Mouse (Mus musculus) kidney, adult 2 months (tissue): ENCODE data around the gene Bloc1s4. TPM values are rescaled to one million over a fixed set of nuclear protein-coding genes. Genes with fewer than 3 reads are reported as not detected.

ENCODE experiments used
- DNase-seq: peaks from one replicate; pipeline ENCODE4 v3.0.0; 2021
- H3K27ac ChIP-seq: fragments of 200-500 bp; 2 replicates; pipeline ENCODE4 v1.5.1; 2012; ENCODE audit warnings: low read depth, low read length, control low read depth, inconsistent platforms; ENCODE audit not compliant: insufficient read depth
- H3K27me3 ChIP-seq: fragments of 200-500 bp; replicated peaks from 2 replicates; pipeline ENCODE4 v1.6.1; 2012; ENCODE audit warnings: mild to moderate bottlenecking, moderate library complexity, low read length, inconsistent platforms; ENCODE audit not compliant: control insufficient read depth, insufficient read depth
- H3K36me3 ChIP-seq: fragments of 200-500 bp; 2 replicates; pipeline ENCODE4 v1.6.1; 2012; ENCODE audit warnings: mild to moderate bottlenecking, moderate library complexity, low read length, inconsistent platforms; ENCODE audit not compliant: control insufficient read depth, insufficient read depth
- H3K4me1 ChIP-seq: fragments of 200-500 bp; 2 replicates; pipeline ENCODE4 v1.6.1; 2011; ENCODE audit warnings: low read length; ENCODE audit not compliant: control insufficient read depth, insufficient read depth
- H3K4me3 ChIP-seq: fragments of 200-500 bp; 2 replicates; pipeline ENCODE4 v1.5.1; 2011; ENCODE audit warnings: mild to moderate bottlenecking, low read depth, low read length, control low read depth; ENCODE audit not compliant: insufficient read depth
- CTCF ChIP-seq: fragments of 200-500 bp; conservative IDR thresholded peaks from 2 replicates; pipeline ENCODE4 v1.5.1; 2011; ENCODE audit warnings: low read depth, mild to moderate bottlenecking, control low read depth, low read length, moderate library complexity, mixed read lengths; ENCODE audit not compliant: insufficient read depth, insufficient read length
- POLR2A ChIP-seq: fragments of 200-500 bp; IDR thresholded peaks from one replicate; pipeline ENCODE4 v1.6.1; 2011; ENCODE audit warnings: low read depth, low read length, control low read depth
- WGBS: fragments of 180-500 bp; shearing (Covaris S2); methylation state at CpG from one replicate; pipeline ENCODE4 v1.1.7; 2018; 5-methylcytosine and 5-hydroxymethylcytosine counted together
- polyA plus RNA-seq: library from polyadenylated mRNA; depleted of rRNA; stranded (reverse); fragments of >200 nt; gene quantifications from 2 replicates; pipeline ENCODE4 v1.2.3, GENCODE M21; 2012

Bloc1s4 gene
- polyA plus RNA-seq, 1 experiment: 15.8 TPM

DNA sequence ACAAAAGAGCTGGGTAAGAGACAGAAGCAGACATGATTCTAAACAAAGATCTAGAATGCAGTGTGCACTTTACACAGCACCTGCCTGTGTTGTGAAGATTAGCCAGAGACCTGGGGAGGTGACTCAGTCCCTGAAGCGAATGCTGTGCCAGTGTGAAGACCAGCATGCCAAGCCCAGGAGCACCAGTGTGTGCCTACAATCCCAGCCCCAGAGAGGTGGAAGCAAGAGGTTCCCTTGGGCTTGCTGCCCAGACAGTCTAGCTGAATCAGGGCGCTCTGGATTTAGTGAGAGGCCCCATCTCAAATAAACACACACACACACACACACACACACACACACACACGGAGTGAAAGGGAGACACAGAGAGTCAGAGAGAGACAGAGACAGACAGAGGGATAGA is 30.6 kb downstream of the Bloc1s4 start:
- TF ChIP-seq CTCF: no peak
- no peak for TF ChIP-seq POLR2A
- H3K36me3 ChIP-seq: no peaks in the 10 kb centered on the region
- H3K27me3 ChIP-seq: no peaks in the 10 kb centered on the region
- 80% methylated on average over 3 of the region's 3 CpGs for WGBS
- H3K27ac ChIP-seq: no peak overlapping the region
- DNase-seq: no peak
- no peak overlapping the region for H3K4me3 ChIP-seq
- peaks cover 8% of the 10 kb centered on the region; the same call in 1 of the 2 replicates for H3K4me1 ChIP-seq

DNA sequence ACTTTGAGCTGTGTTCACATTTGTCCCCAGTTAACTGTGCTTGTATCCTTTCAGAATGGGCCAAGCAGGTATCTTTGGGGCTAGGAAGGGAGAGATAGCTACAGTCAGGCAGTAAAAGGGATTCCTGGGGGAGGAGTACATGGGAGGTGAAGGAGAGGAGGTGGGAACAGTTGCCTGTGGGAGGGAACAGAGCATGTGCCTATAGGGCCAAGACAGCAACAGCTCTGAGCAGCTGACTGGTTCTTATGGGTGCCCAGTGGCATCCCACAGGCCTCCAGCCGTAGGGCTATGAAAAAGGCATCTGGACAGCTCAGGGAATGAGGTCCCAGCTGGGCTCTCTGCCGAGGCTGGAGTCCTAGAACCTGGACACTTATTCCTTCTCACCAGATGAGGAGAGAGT is 31.6 kb downstream of the Bloc1s4 start:
- Histone ChIP-seq H3K36me3 (no peaks in the 10 kb centered on the region), H3K27ac (no peak overlapping the region), H3K4me3 (no peak overlapping the region), H3K4me1 (peaks cover 18% of the 10 kb centered on the region; the same call in 1 of the 2 replicates), H3K27me3 (no peaks in the 10 kb centered on the region)
- DNase-seq: no peak
- TF ChIP-seq CTCF (no peak), POLR2A (no peak)
- 67% methylated on average over 2 of the region's 2 CpGs for WGBS

DNA sequence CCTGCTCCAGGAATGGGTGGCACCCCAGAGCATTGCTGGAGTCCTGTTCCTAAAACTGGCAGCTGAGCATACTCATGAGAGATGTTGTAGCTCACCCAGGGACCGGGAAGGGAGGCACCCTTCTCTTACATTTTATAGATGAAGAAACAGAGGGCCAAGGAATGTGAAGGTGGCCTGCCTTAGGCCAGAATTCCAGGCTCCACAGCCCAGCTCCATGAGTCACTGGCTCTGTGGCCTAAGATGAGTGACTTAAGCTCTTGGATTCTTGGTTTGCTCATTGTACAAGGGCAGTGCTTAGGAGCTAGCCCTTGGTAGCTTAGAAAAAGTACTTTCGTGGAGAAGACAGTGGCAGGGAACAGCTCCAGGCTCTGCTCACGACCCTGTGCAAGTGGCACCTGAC is 33.6 kb downstream of the Bloc1s4 start:
- Histone ChIP-seq H3K27me3 (no peaks in the 10 kb centered on the region), H3K4me3 (no peak overlapping the region), H3K36me3 (no peaks in the 10 kb centered on the region), H3K4me1 (peaks cover 20% of the 10 kb centered on the region; the same call in 1 of the 2 replicates), H3K27ac (no peak overlapping the region)
- TF ChIP-seq CTCF (no peak), POLR2A (no peak)
- WGBS: 60% methylated on average over 3 of the region's 3 CpGs
- no peak for DNase-seq

DNA sequence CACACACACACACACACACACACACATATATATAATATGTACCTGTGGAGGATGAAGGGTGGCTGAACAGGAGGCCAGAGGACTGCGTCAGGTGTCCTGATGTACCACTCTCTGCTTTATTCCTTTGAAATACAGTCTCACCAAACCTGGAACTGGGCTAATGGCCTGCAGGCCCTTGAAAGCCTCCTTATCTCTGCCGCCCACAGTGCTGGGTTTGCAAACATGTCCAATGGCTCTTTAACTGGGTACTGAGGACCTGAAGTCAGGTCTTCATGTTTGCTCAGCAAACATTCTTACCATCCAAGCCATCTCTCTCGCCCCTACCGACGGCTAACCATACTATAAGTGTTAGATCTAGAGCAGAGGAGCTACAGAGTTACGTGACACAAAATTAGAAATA is 34.8 kb downstream of the Bloc1s4 start:
- H3K27me3 ChIP-seq: no peaks in the 10 kb centered on the region
- H3K4me3 ChIP-seq: no peak overlapping the region
- 85% methylated on average over 6 of the region's 6 CpGs for WGBS
- peaks cover 20% of the 10 kb centered on the region; the same call in 1 of the 2 replicates for H3K4me1 ChIP-seq
- TF ChIP-seq POLR2A: no peak
- no peak for TF ChIP-seq CTCF
- DNase-seq: no peak
- peak overlapping the region; percentile 5 for H3K27ac ChIP-seq
- H3K36me3 ChIP-seq: no peaks in the 10 kb centered on the region

DNA sequence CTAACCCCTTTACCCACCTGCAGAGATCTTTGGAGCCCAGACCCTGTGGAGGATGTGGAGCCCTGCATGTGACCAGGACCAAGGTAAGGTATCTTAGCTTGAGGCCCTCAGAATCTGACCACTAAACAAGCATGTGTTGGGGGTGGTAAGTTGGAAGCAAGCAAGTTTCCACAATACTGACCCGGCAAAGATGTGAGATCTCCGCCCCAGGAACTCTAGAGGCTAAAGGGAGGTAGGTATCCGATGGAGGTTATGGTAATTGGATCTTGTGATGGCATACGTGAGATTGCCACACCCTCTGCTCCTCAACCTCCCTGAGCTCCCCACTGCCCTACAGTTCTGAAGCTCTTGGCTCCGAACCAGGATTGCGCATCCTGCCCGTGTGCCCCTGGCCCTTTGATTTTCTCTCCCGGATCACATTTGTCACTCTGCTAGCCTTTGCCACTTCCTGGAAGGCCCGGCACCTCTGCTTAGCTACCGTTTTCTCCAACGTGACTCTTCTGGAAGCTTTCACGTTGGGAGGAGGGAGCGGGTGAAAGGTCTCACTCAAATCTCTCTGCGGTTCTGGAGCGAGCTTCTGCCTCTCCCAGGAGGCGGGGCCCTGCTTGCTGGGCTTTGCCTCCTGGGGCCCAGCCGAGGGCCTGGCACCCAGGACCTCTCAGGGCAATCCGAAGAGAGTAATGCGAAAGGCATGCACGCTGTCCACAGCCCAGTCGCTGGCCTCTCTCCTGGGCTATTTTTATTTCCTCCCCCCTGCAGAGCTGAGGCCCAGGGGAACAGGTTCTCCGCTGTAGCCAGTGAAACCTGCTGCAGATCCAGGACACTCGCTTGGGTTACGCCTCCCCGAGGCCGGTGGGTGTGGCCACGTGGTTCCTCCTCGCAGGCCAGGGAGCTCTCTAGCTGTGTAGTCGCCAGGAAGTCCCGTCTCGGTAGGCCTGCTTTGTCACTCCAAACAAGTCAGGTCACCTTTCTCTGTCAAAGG is 35.6 kb downstream of the Bloc1s4 start:
- TF ChIP-seq POLR2A (no peak), CTCF (no peak)
- H3K27me3 ChIP-seq: no peaks in the 10 kb centered on the region
- 6% methylated on average over 31 of the region's 31 CpGs for WGBS
- H3K4me1 ChIP-seq: peaks cover 20% of the 10 kb centered on the region; the same call in 1 of the 2 replicates
- DNase-seq: peak; percentile 98
- peak overlapping the region; percentile 12 for H3K4me3 ChIP-seq
- H3K27ac ChIP-seq: peak overlapping the region; percentile 72
- H3K36me3 ChIP-seq: no peaks in the 10 kb centered on the region

DNA sequence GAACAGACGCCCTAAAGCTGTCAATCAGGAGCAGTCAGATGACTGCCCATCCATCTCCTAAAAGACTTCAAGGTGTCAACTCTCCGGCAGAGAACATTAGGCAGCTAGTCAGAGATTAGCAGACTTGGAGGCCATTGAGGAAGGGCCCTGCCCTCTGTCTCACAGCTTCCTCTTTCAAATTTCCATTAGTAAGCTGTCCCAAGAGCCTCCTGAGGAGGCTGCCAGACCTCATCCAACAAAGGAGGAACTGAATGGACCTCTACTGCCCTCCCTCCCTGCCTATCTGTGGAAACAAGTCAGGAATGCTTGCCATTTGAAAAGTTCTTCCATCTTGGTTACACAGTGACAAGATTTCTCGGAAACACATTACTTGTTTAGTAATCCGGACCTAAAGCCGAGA is 36.6 kb downstream of the Bloc1s4 start:
- peak; percentile 70 for DNase-seq
- Histone ChIP-seq H3K27me3 (no peaks in the 10 kb centered on the region), H3K4me3 (no peak overlapping the region), H3K27ac (peak overlapping the region; percentile 72; the same call in 1 of the 2 replicates), H3K4me1 (peaks cover 20% of the 10 kb centered on the region; the same call in 1 of the 2 replicates), H3K36me3 (no peaks in the 10 kb centered on the region)
- no peak for TF ChIP-seq CTCF
- TF ChIP-seq POLR2A: no peak
- WGBS: 59% methylated on average over 5 of the region's 5 CpGs

DNA sequence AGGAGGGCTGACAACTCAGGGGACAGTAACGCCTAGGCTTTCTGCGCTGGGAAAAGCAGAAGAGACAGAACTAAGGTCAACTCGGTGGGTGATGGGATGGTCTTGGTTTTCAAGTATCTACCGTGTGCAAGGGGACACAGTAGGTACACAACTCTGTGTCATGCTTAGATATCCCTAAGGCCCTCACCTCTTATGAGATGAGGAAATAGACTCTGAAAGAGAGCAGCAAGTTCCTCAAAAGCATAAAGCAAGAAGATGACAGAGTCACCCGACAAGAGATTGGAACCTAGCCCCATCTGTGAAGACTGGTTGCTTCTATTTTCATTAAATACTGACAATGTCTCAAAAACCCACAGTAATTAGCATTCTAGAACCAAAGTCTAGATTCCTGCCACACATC is 42.7 kb downstream of the Bloc1s4 start:
- Histone ChIP-seq H3K27me3 (no peaks in the 10 kb centered on the region), H3K4me3 (no peak overlapping the region), H3K27ac (no peak overlapping the region), H3K36me3 (no peaks in the 10 kb centered on the region), H3K4me1 (peaks cover 7% of the 10 kb centered on the region; the same call in 1 of the 2 replicates)
- no peak for TF ChIP-seq CTCF
- TF ChIP-seq POLR2A: no peak
- 86% methylated on average over 5 of the region's 5 CpGs for WGBS
- DNase-seq: no peak
